Mouse (Mus musculus) E14TG2a.4 (cell line): ENCODE data around the gene Numa1.

Experiments used
- CTCF ChIP-seq: conservative IDR thresholded peaks from 2 replicates; pipeline ENCODE4 v1.5.1; 2014; ENCODE audit warnings: low read length
- NANOG ChIP-seq: IDR thresholded peaks from 2 replicates; pipeline ENCODE4 v1.6.1; 2014; ENCODE audit warnings: borderline replicate concordance, low read length, mixed read lengths
- POU5F1 ChIP-seq: IDR thresholded peaks from 2 replicates; pipeline ENCODE4 v1.6.1; 2014; ENCODE audit warnings: low read length, borderline replicate concordance

- TF ChIP-seq CTCF (no peak), NANOG (no peak), POU5F1 (no peak)
These were observed 67.2 kb downstream of the Numa1 start for GRCm38 (mm10) chr7:102000921-102001630.
